Mouse (Mus musculus): ENCODE data around the gene Ddo. TPM values are rescaled to one million over a fixed set of nuclear protein-coding genes. Genes with fewer than 3 reads are reported as not detected.

Ddo gene
- not detected in 2 replicates for polyA plus RNA-seq (2012)

GRCm38 (mm10) chr10:40629656-40630311 is at the start of gene Ddo:
Gene Ddo (plus strand): TSS chr10:40630011.
- TF ChIP-seq GATA1 (IDR thresholded peaks at IDR 0.05; ENCODE audit: low read length): no peak

- no peak for TF ChIP-seq GATA1 (IDR thresholded peaks at IDR 0.05; ENCODE audit: low read length)
Measured at GRCm38 (mm10) chr10:40583584-40584255, 46.1 kb upstream of the Ddo start.

- no peak for TF ChIP-seq GATA1 (IDR thresholded peaks at IDR 0.05; ENCODE audit: low read length)
Measured at GRCm38 (mm10) chr10:40592186-40592585, 37.6 kb upstream of the Ddo start.

GRCm38 (mm10) chr10:40597177-40597576 is 32.6 kb upstream of the Ddo start:
- no peak for TF ChIP-seq GATA1 (IDR thresholded peaks at IDR 0.05; ENCODE audit: low read length)

- no peak for TF ChIP-seq GATA1 (IDR thresholded peaks at IDR 0.05; ENCODE audit: low read length)
Measured at GRCm38 (mm10) chr10:40604706-40605394, 25.0 kb upstream of the Ddo start.

- TF ChIP-seq GATA1 (IDR thresholded peaks at IDR 0.05; ENCODE audit: low read length): no peak
Measured at GRCm38 (mm10) chr10:40617973-40618372, 11.8 kb upstream of the Ddo start.

- no peak for TF ChIP-seq GATA1 (IDR thresholded peaks at IDR 0.05; ENCODE audit: low read length)
Measured at GRCm38 (mm10) chr10:40619760-40620159, 10.1 kb upstream of the Ddo start.

- TF ChIP-seq GATA1 (IDR thresholded peaks at IDR 0.05; ENCODE audit: low read length): no peak
Measured at GRCm38 (mm10) chr10:40629140-40629539, 671 bp upstream of the Ddo start.

GRCm38 (mm10) chr10:40630457-40630856 is 646 bp downstream of the Ddo start:
- TF ChIP-seq GATA1 (IDR thresholded peaks at IDR 0.05; ENCODE audit: low read length): no peak

GRCm38 (mm10) chr10:40630961-40631360 is 1.1 kb downstream of the Ddo start:
- no peak for TF ChIP-seq GATA1 (IDR thresholded peaks at IDR 0.05; ENCODE audit: low read length)

GRCm38 (mm10) chr10:40632087-40632486 is 2.3 kb downstream of the Ddo start:
- TF ChIP-seq GATA1 (IDR thresholded peaks at IDR 0.05; ENCODE audit: low read length): no peak

- TF ChIP-seq GATA1 (IDR thresholded peaks at IDR 0.05; ENCODE audit: low read length): no peak
Measured at GRCm38 (mm10) chr10:40637331-40637730, 7.5 kb downstream of the Ddo start.

- TF ChIP-seq GATA1 (IDR thresholded peaks at IDR 0.05; ENCODE audit: low read length): no peak
Measured at GRCm38 (mm10) chr10:40638276-40638675, 8.5 kb downstream of the Ddo start.

GRCm38 (mm10) chr10:40638823-40639819 is 9.3 kb downstream of the Ddo start:
- TF ChIP-seq GATA1 (IDR thresholded peaks at IDR 0.05; ENCODE audit: low read length): no peak

GRCm38 (mm10) chr10:40640406-40640805 is 10.6 kb downstream of the Ddo start:
- TF ChIP-seq GATA1 (IDR thresholded peaks at IDR 0.05; ENCODE audit: low read length): no peak
